Mouse (Mus musculus): Measurements from ENCODE around the gene D430041D05Rik.

DNA sequence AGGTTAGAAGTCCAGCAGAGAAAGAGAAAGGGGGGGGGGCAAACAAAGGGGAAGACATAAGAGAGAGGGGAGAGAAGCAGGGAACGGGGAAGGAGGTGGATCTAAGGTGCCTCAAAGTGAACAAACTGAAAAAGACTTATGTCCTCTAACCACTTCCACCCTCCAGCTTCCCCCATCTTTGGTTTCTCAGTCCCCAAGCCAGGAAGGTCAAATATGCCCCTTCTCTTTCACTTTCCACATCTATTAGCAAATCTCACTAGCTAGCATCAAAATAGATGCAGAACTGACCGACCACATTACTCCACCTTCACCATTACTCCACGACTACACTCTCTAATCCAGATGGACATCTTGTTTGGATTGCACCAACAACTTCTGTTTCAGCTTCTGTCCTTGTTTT, 39.9 kb upstream of the D430041D05Rik start:
- TF ChIP-seq POLR2A (IDR thresholded peaks at IDR 0.05; ENCODE audit: insufficient read length, low read depth) (no peak), POLR2AphosphoS2 (IDR thresholded peaks at IDR 0.05; ENCODE audit: insufficient read length, low read depth) (no peak), MAX (IDR thresholded peaks at IDR 0.05; ENCODE audit: low read depth) (no peak), E2F4 (IDR thresholded peaks at IDR 0.05; ENCODE audit: insufficient read depth) (no peak), CEBPB (IDR thresholded peaks at IDR 0.05; ENCODE audit: insufficient read depth, poor library complexity, severe bottlenecking) (no peak), TCF3 (IDR thresholded peaks at IDR 0.05; ENCODE audit: insufficient read length, low read depth) (no peak), TCF12 (IDR thresholded peaks at IDR 0.05; ENCODE audit: insufficient read depth, poor library complexity, severe bottlenecking) (no peak), USF1 (IDR thresholded peaks at IDR 0.05; ENCODE audit: low read depth) (no peak), MYOD1 (IDR thresholded peaks at IDR 0.05; ENCODE audit: control insufficient read depth in 1 of 3, insufficient read length in 2 of 3, low read depth in 2 of 3) (no peak), SRF (IDR thresholded peaks at IDR 0.05; ENCODE audit: control insufficient read depth, insufficient read length, low read depth) (no peak)

Data from myocyte (in vitro differentiated cells).